Mouse (Mus musculus) ES-E14 (cell line): ENCODE measurements at regions not wholly inside any gene's neighbourhood (a gene's known extent, or its start where the extent isn't known, plus 50 kb on each side); places are given as distances from the start of the nearest gene placed in this dataset.

Source experiments
- DNase-seq: peaks from one replicate; pipeline ENCODE4 v3.0.0-alpha.2; 2013; ENCODE audit warnings: low read depth, low spot score
- H3K27ac ChIP-seq: 2 replicates; pipeline ENCODE4 v1.5.1; 2012; ENCODE audit warnings: low read depth, mild to moderate bottlenecking, low read length, moderate library complexity, mixed read lengths; ENCODE audit not compliant: poor library complexity, insufficient read depth, severe bottlenecking
- H3K36me3 ChIP-seq: 2 replicates; pipeline ENCODE4 v1.6.1; 2012; ENCODE audit warnings: mild to moderate bottlenecking, low read length, moderate library complexity, mixed read lengths; ENCODE audit not compliant: control insufficient read depth, poor library complexity, insufficient read depth, severe bottlenecking
- H3K4me1 ChIP-seq, 2 experiments: fragments of 150-350 bp in 1 of 2; sonication (generic) in 1 of 2; 2 replicates each; pipeline ENCODE4 v1.6.1; 2012; ENCODE audit warnings: low read length in 2 of 2, mild to moderate bottlenecking in 1 of 2, mixed read lengths in 1 of 2; ENCODE audit not compliant: control insufficient read depth in 2 of 2, insufficient read depth in 2 of 2, poor library complexity in 1 of 2
- H3K4me3 ChIP-seq, 2 experiments: fragments of 150-350 bp in 1 of 2; sonication (generic) in 1 of 2; 2 replicates each; pipeline ENCODE4 v1.5.1; 2012; ENCODE audit warnings: low read length in 2 of 2, low read depth in 1 of 2, mild to moderate bottlenecking in 1 of 2, mixed read lengths in 1 of 2; ENCODE audit not compliant: insufficient read depth in 1 of 2, poor library complexity in 1 of 2, severe bottlenecking in 1 of 2
- H3K9ac ChIP-seq: 2 replicates; pipeline ENCODE4 v1.6.1; 2012; ENCODE audit warnings: low read depth, mild to moderate bottlenecking, low read length, mixed read lengths; ENCODE audit not compliant: poor library complexity, insufficient read depth, severe bottlenecking
- H3K9me3 ChIP-seq: fragments of 150-350 bp; sonication (generic); 2 replicates; pipeline ENCODE4 v1.6.1; 2012; ENCODE audit warnings: low read depth, mild to moderate bottlenecking, low read length; ENCODE audit not compliant: control insufficient read depth, insufficient read depth
- CHD2 ChIP-seq: IDR thresholded peaks from 2 replicates; pipeline ENCODE4 v1.6.1; 2014; ENCODE audit warnings: mild to moderate bottlenecking, low read depth, low read length, inconsistent platforms
- HCFC1 ChIP-seq: IDR thresholded peaks from 2 replicates; pipeline ENCODE4 v1.6.1; 2012; ENCODE audit warnings: low read length, inconsistent platforms, borderline replicate concordance; ENCODE audit not compliant: insufficient read depth
- MAFK ChIP-seq: IDR thresholded peaks from 2 replicates; pipeline ENCODE4 v1.6.1; 2014; ENCODE audit warnings: mild to moderate bottlenecking, low read depth, low read length, inconsistent platforms; ENCODE audit not compliant: insufficient read depth
- ZC3H11A ChIP-seq: IDR thresholded peaks from 2 replicates; pipeline ENCODE4 v1.6.1; 2012; ENCODE audit warnings: low read depth, mild to moderate bottlenecking, inconsistent platforms, low read length, borderline replicate concordance
- ZNF384 ChIP-seq: IDR thresholded peaks from 2 replicates; pipeline ENCODE4 v1.6.1; 2012; ENCODE audit warnings: low read depth, low read length, inconsistent platforms
- in situ Hi-C, 2 experiments: fragments of 600-800 bp; cut with MboI; formaldehyde crosslinking; loops; one replicate each; pipeline ENCODE4 v1.15.1; 2025; ENCODE audit warnings: low sequenced_read_pairs in 2 of 2, inconsistent platforms in 1 of 2; ENCODE audit not compliant: unreplicated experiment in 2 of 2

- no peak for TF ChIP-seq CHD2
- no peak for TF ChIP-seq HCFC1
- no peak for TF ChIP-seq ZNF384
- no peak for TF ChIP-seq MAFK
- no peak for TF ChIP-seq ZC3H11A
- Histone ChIP-seq H3K4me1 (no peaks in the 10 kb centered on the region), H3K9me3 (no peaks in the 10 kb centered on the region), H3K36me3 (no peaks in the 10 kb centered on the region), H3K4me3 (no peak overlapping the region), H3K9ac (no peak overlapping the region), H3K27ac (no peak overlapping the region)
- no peak for DNase-seq
- in situ Hi-C loops: no loop called here
Observed at GRCm38 (mm10) chr16:85678781-85679180, 124.1 kb downstream of the Adamts1 start.

GRCm38 (mm10) chr16:85678228-85678627 is 124.7 kb downstream of the Adamts1 start:
- in situ Hi-C loops: no loop called here
- no peak overlapping the region for H3K4me3 ChIP-seq
- no peak overlapping the region for H3K27ac ChIP-seq
- H3K9ac ChIP-seq: no peak overlapping the region
- no peaks in the 10 kb centered on the region for H3K36me3 ChIP-seq
- H3K9me3 ChIP-seq: no peaks in the 10 kb centered on the region
- no peak for DNase-seq
- TF ChIP-seq ZNF384 (no peak), ZC3H11A (peak; percentile 47; the same call in 1 of the 2 replicates)
- no peaks in the 10 kb centered on the region for H3K4me1 ChIP-seq

DNA sequence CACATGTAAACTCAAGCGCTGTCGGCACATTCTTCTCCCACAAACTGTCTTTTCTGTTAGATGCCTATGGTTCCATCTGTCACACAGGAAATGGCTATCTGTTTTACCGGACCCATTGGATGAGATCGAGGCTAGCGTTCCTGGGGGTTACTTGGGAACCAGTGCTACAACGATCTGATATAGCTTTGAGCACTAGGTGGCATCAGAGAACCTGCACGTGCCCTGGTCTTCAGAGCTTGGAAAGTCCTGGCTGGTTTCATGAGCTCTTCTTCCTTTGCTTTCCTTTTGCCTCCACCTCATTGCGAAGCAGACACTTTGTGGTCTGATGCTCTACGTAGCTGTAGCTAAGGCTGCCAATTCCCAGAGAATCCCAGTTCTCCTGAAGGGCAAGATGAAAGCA is 123.8 kb upstream of the Cyyr1 start:
- H3K27ac ChIP-seq: no peak overlapping the region
- DNase-seq: peak; percentile 35
- no peak overlapping the region for H3K9ac ChIP-seq
- no peaks in the 10 kb centered on the region for H3K36me3 ChIP-seq
- in situ Hi-C loops: no loop called here
- no peaks in the 10 kb centered on the region for H3K9me3 ChIP-seq
- no peak overlapping the region for H3K4me3 ChIP-seq
- H3K4me1 ChIP-seq: no peaks in the 10 kb centered on the region
- TF ChIP-seq ZC3H11A: no peak
- TF ChIP-seq HCFC1: no peak
- no peak for TF ChIP-seq CHD2
- TF ChIP-seq ZNF384: no peak
- TF ChIP-seq MAFK: no peak

DNA sequence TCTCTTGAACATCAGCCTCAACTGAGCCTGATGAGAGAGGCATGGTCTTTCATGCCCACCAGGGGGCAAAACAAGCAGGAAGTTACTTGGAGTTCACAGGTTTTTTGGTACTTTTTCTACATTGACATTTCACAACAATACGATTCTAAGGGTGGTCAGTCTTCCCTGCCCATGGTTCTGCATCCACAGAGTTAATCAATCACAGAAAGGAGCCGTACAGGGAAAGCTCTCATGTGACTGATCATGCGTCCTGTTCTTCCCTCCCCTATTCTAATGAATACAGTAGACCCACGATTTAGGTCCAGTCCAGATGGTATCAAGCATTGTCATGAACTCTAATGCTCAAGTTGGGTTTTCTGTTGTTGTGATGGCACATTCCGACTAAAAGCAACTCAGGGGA is 115.6 kb upstream of the Cyyr1 start:
- TF ChIP-seq ZC3H11A (no peak), HCFC1 (no peak), CHD2 (no peak), ZNF384 (no peak)
- no peak overlapping the region for H3K4me3 ChIP-seq
- in situ Hi-C loops: no loop called here
- no peak for DNase-seq
- H3K4me1 ChIP-seq: no peaks in the 10 kb centered on the region
- H3K27ac ChIP-seq: no peak overlapping the region
- H3K9ac ChIP-seq: no peak overlapping the region
- no peaks in the 10 kb centered on the region for H3K36me3 ChIP-seq
- H3K9me3 ChIP-seq: no peaks in the 10 kb centered on the region

DNA sequence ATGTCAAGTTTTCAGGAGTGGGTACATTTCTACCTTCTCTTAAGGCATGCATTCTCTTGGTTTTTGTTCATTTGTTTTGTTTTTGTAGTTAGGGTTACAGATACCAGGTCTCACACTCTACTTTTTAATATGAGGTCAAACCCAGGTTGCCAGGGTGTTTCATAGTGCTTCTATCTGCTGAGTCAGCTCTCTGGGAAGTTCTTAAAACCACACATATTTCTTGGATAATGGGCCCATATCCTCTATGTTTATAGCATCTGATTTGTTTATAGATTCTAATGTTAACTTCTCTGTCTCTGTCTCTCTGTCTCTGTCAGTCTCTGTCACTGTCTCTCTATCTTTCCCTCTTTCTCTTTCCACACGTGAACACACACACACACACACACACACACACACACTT is 114.6 kb upstream of the Cyyr1 start:
- no peak for DNase-seq
- no peaks in the 10 kb centered on the region for H3K36me3 ChIP-seq
- in situ Hi-C loops: no loop called here
- no peak overlapping the region for H3K27ac ChIP-seq
- TF ChIP-seq MAFK (peak; percentile 72), ZNF384 (no peak), HCFC1 (no peak)
- H3K9ac ChIP-seq: no peak overlapping the region
- no peak overlapping the region for H3K4me3 ChIP-seq
- no peaks in the 10 kb centered on the region for H3K4me1 ChIP-seq
- H3K9me3 ChIP-seq: no peaks in the 10 kb centered on the region
